Mouse (Mus musculus): ENCODE measurements at regions not wholly inside any gene's neighbourhood (a gene's known extent, or its start where the extent isn't known, plus 50 kb on each side); places are given as distances from the start of the nearest gene placed in this dataset.

GRCm38 (mm10) chr8:125328650-125329049 is 241.0 kb downstream of the Sipa1l2 start:
- intact Hi-C loops (cut with DNase I): no loop called here
- no peak for DNase-seq (ENCODE audit: low spot score)

DNA sequence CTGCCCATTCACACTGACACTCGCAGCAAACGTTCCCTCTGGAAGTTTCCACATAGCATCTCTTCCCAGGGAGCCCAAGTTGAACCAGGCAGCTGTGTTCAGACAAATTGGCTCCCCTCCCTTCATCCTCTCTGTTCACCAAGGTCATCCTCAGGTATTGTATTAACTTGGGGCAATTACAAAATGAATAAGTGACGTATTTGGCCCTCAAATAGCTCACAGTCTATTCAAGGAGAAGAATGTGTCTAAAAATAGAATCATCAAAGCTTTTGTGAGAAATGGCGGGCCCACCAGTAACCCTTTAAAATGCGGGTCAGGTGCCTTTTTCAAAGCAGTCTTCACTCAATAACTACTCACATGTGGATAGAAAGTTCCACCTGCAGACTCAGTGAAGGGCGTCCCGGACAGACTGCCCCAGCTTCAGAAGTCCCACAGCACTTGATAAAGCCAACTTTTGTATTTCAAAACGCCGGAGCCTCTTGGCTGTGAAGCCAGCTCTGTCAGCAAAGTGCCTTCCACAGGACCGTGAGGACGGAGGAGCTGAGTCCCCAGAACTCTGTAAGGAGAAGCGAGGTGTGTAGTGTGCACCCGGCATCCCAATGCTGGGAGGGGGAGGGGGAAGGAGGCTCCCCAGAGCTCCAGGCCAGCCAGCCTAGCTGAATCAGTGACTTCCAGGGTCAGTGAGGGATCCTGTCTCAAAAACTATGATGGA is 241.9 kb downstream of the Sipa1l2 start:
- DNase-seq (ENCODE audit: low spot score): no peak
- intact Hi-C loops (cut with DNase I): no loop called here

- intact Hi-C loops (cut with DNase I): no loop called here
- no peak for DNase-seq (ENCODE audit: low spot score)
Observed at GRCm38 (mm10) chr8:125327006-125327405, 242.6 kb downstream of the Sipa1l2 start.

DNA sequence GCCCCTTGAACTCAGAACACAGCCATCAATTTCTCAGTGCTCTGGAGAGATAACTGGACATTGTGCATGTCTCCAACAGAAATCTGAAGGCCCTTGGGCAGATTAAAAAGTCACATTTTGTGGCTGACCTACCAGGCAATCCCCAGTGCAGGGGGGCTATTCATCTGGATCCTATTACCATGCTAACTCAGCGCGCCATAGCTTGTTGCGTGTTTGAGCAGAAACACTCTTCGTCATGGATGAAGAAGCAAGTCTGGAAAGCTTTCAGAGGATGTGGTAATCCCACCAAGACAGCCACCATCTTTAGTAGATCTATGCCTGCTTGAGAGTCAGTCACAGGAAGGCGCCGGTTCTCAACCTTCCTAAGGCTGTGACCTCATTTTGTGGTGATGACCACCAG is 243.9 kb downstream of the Sipa1l2 start:
- intact Hi-C loops (cut with DNase I): no loop called here
- no peak for DNase-seq (ENCODE audit: low spot score)

- intact Hi-C loops (cut with DNase I): no loop called here
- no peak for DNase-seq (ENCODE audit: low spot score)
Observed at GRCm38 (mm10) chr8:125322561-125322960, 247.0 kb downstream of the Sipa1l2 start.

DNA sequence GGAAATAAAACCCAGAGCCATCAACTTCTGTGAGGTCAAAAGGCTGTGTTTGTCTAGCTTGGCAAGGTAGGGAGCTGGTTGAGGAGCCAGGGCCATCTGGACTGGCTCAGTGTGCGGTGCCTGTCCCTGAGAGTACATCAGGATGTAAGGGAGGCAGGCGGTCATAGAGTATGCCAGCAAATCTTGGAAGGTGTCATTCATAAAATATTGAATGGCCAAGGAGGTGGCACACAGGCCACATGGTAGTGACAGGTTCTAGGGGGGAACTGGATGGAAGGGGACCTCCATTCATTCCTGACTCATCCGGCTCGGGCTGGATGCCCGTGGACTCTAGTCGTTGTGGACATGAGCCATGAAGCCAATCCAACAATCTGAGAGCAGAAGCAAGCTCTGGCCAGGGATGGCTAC is 252.0 kb downstream of the Sipa1l2 start:
- DNase-seq (ENCODE audit: low spot score): peak; percentile 56
- intact Hi-C loops (cut with DNase I): no loop called here

- intact Hi-C loops (cut with DNase I): no loop called here
- DNase-seq (ENCODE audit: low spot score): no peak
Observed at GRCm38 (mm10) chr8:125315736-125316135, 253.9 kb downstream of the Sipa1l2 start.

GRCm38 (mm10) chr8:125314996-125315395 is 254.6 kb downstream of the Sipa1l2 start:
- DNase-seq (ENCODE audit: low spot score): no peak
- intact Hi-C loops (cut with DNase I): no loop called here

- intact Hi-C loops (cut with DNase I): no loop called here
- DNase-seq (ENCODE audit: low spot score): no peak
Observed at GRCm38 (mm10) chr8:125314221-125314984, 255.2 kb downstream of the Sipa1l2 start.

DNA sequence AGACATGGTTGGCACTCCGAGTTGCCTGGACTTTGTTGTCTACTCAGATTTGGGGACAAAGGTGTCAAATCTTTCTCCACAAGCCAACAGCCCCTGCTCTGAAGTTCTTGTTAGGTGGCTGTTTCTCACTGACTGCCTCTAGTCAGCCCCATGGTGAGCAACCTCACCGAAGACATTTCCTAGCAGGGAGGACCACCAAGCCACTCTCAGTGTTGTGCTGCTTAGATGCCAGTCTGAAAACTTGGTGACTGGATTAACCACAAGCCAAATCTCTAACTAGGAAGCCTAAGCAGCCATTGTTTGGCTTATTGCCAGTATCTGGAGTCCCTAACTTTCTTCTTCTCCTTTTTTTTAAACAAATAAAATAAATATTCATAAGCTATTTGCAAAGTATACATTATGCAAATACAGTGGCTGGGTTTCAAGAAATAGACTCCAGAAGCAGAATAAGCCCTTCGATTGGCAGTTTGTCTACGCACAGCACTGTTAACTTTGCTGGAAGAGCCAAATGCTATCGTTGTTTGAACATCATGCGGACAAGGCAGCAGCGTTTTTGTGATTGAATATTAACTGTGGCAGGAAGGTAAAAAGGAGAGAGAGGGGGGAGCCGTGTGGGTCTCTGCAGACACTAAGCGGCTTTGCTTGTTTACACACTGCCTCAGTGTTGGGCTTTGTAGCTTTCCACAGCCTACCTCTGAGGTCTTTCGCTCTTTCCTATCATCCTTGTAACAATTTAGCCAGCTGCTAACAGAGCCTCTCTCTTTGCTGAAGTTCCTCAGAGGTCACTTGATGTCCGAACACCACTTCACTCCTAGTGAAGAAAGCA is 257.4 kb downstream of the Disc1 start:
- intact Hi-C loops (cut with DNase I): no loop called here
- DNase-seq (ENCODE audit: low spot score): no peak

Data from heart, postnatal 25 days (tissue).